Mouse (Mus musculus): Measurements from ENCODE around the gene Med6. TPM values are rescaled to one million over a fixed set of nuclear protein-coding genes. Genes with fewer than 3 reads are reported as not detected.
"Not testable (repeated sequence)": the region's sequence is repeated elsewhere in the genome, so short reads cannot be mapped to it uniquely, and the experiment has no call there.

Gene Med6
- polyA plus RNA-seq, 1 experiment from 2014 or later: 38.8 TPM

DNA sequence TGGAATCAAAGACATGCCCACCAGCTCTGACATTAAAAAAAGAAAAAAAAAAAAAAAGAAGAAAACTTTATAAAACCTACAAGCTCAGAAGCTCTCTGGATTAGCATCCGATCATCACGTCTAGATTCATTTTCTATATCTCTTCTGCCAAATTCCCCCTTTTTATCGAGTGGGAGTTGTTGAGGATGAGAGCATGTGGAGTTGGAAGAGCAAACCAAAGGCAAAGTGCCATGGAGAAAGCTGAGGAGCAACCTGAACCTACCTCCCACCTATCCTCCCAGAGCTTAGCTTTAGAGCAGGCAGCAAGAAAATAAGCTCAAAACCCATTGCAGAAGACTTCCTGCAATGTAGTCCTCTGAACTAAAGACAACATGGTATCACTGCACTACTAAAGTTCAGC is 30.6 kb downstream of the Med6 start:
- no peak for TF ChIP-seq CTCF (IDR thresholded peaks at IDR 0.05)
- CTCF ChIA-PET: no interaction called here
- ATAC-seq (no peak), DNase-seq (ENCODE audit: low read depth, low spot score) (no peak)
- POLR2A ChIA-PET: no interaction called here
- no peaks in the 10 kb centered on the region for H3K27me3 ChIP-seq
- in situ Hi-C loops (cut with MboI; ENCODE audit: low pct_unique_long_range_greater_than_20kb): no loop called here

- DNase-seq (ENCODE audit: low read depth, low spot score): no peak
- no peaks in the 10 kb centered on the region for H3K27me3 ChIP-seq
- TF ChIP-seq CTCF (IDR thresholded peaks at IDR 0.05): no peak
- ATAC-seq: no peak
- POLR2A ChIA-PET: no interaction called here
- CTCF ChIA-PET: no interaction called here
- in situ Hi-C loops (cut with MboI; ENCODE audit: low pct_unique_long_range_greater_than_20kb): no loop called here
Observed at GRCm38 (mm10) chr12:81549286-81549685, 45.5 kb downstream of the Med6 start.

DNA sequence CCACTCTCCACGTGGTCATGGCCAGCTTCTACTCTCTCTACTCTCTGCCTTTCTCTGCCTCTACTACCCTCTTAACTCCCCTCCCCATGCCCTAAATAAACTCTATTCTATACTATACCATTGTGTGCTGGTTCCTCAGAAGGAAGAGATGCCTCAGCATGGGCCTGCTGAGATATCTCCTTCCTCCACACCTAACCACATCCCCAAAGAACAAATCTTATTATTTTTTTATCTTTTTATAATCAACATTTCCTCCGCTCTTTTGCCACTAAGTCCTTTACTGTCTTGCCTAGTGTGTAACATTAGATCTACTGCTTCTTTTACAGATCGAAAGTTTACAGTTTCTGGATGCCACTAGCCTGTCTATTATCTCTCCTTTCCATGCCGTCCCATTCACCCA is 47.6 kb downstream of the Med6 start:
- ChIA-PET POLR2A (no interaction called here), CTCF (no interaction called here)
- DNase-seq (ENCODE audit: low read depth, low spot score) (no peak), ATAC-seq (no peak)
- no peaks in the 10 kb centered on the region for H3K27me3 ChIP-seq
- TF ChIP-seq CTCF (IDR thresholded peaks at IDR 0.05): no peak
- in situ Hi-C loops (cut with MboI; ENCODE audit: low pct_unique_long_range_greater_than_20kb): no loop called here

- no peak for TF ChIP-seq CTCF (IDR thresholded peaks at IDR 0.05)
- DNase-seq (ENCODE audit: low read depth, low spot score): no peak
- no peaks in the 10 kb centered on the region for H3K27me3 ChIP-seq
- POLR2A ChIA-PET: no interaction called here
- in situ Hi-C loops (cut with MboI; ENCODE audit: low pct_unique_long_range_greater_than_20kb): no loop called here
- CTCF ChIA-PET: no interaction called here
- no peak for ATAC-seq
Observed at GRCm38 (mm10) chr12:81533029-81533419, 61.8 kb downstream of the Med6 start.

DNA sequence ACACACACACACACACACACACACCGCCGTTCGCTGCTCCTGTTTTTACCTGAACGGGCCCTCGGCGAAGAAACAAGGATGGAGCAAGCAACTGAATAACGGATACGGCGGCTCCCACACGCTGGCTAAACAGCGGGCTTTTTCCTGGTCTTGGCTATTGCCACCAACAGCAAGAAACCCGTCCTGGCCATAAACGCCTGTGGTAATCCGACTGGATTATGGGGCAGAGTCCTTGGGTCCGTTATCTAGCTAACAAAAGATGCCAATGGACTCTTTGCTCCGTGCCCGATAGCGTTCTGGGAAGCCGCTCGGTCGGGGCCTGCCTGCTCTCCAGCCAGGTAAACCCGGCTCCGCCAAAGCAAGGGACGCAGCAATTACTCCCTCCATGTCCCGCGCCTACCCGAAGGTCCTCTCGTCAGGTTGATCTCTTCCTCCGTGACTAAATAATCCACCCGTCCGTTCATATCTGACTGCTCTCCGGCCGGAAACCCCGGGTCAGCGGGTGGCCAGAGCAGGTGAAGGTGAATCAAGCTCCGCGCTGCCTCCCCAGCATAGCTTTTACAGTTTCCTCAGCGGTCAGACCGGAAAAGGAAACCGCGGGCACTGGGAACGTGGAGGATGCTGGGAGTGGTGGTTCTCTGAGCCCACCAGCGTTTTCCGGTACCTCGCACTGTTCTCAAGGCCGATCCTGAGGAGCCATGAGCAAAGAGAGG is 62.3 kb downstream of the Med6 start, which contains the start of the genes Gm20498 and Synj2bp:
TSS of gene Gm20498 (minus strand) at position 590 of the 713 bp plus-strand sequence.
TSS of gene Synj2bp (minus strand) at position 596 of the 713 bp plus-strand sequence.
- no peak for TF ChIP-seq CTCF (IDR thresholded peaks at IDR 0.05)
- in situ Hi-C loops (cut with MboI; ENCODE audit: low pct_unique_long_range_greater_than_20kb): no loop called here
- peak; percentile 31 for DNase-seq (ENCODE audit: low read depth, low spot score)
- ChIA-PET POLR2A (no interaction called here), CTCF (no interaction called here)
- peak; percentile 99 for ATAC-seq
- H3K27me3 ChIP-seq: no peaks in the 10 kb centered on the region

DNA sequence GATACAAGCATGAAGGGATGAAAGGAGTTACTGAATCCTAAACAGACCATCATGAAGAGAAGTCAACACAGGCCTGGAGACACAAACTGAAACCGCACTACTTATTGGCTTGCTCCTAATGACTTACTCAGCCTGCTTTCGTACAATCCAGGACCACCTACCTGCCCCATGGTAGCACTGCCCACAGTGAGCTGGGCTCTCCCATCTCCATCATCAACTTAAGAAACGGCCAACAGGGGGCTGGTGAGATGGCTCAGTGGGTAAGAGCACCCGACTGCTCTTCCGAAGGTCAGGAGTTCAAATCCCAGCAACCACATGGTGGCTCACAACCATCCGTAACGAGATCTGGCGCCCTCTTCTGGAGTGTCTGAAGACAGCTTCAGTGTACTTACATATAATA is 64.2 kb downstream of the Med6 start:
- CTCF ChIA-PET; DNase-seq (ENCODE audit: low read depth, low spot score); ATAC-seq; in situ Hi-C loops (cut with MboI; ENCODE audit: low pct_unique_long_range_greater_than_20kb); H3K27me3 ChIP-seq; POLR2A ChIA-PET: not testable (repeated sequence)

Other genes with a start within 250 kb of the Med6 start
- 0.18 TPM for gene Gm4787, start 215.5 kb downstream of the Med6 start, polyA plus RNA-seq (2021)
- 0.08 TPM for gene Adam4, start 173.1 kb downstream of the Med6 start, polyA plus RNA-seq (2021)
- gene Cox16, start 109.9 kb downstream of the Med6 start, polyA plus RNA-seq (2021): 18.9 TPM
- 43.8 TPM for gene Gm20498, start 62.1 kb downstream of the Med6 start, polyA plus RNA-seq (2021)
- gene Synj2bp, start 62.1 kb downstream of the Med6 start, polyA plus RNA-seq (2021): 16.5 TPM
- gene Adam21, start 26.5 kb downstream of the Med6 start, polyA plus RNA-seq (2021): 0.15 TPM
- gene Ttc9, start 36.2 kb upstream of the Med6 start, polyA plus RNA-seq (2021): 28.1 TPM
- gene Map3k9, start 186.2 kb upstream of the Med6 start, polyA plus RNA-seq (2021): 10.5 TPM